Mouse (Mus musculus): ENCODE results near the gene Lrrc58.

GRCm38 (mm10) chr16:37854054-37854453, 14.1 kb upstream of the Lrrc58 start:
- no peak for TF ChIP-seq CTCF (IDR thresholded peaks at IDR 0.05; ENCODE audit: low read depth)
- no peak for TF ChIP-seq EP300 (IDR thresholded peaks at IDR 0.05; ENCODE audit: low read depth)
